Mouse (Mus musculus) monocyte, adult 5-6 weeks (primary cell): Measurements from ENCODE around the gene Fastkd2. TPM values are rescaled to one million over a fixed set of nuclear protein-coding genes. Genes with fewer than 3 reads are reported as not detected.

Experiments
- total RNA-seq: library from RNA; stranded (forward); fragments of 200-1000, 200-491, 200-594 nt; gene quantifications from 3 replicates; pipeline ENCODE4 v1.2.3, GENCODE M21; 2017

Fastkd2 gene
- total RNA-seq, 1 experiment from 2014 or later, result 16.2 TPM

Other genes with a start within 250 kb of the Fastkd2 start
- not detected in 3 replicates for gene Gm39653, start 114.6 kb upstream of the Fastkd2 start, total RNA-seq
- not detected in 3 replicates for gene Dytn, start 43.7 kb upstream of the Fastkd2 start, total RNA-seq
- not detected in 3 replicates for gene Mdh1b, start 296 bp upstream of the Fastkd2 start, total RNA-seq
- not detected in 3 replicates for gene 4933402D24Rik, start 38.7 kb downstream of the Fastkd2 start, total RNA-seq